Mouse (Mus musculus) mature B cell (primary cell): Measurements from ENCODE around the gene Nemp2.

Experiments used
- in situ Hi-C: fragments of 300-500 bp; cut with MboI; formaldehyde crosslinking; loops from 2 replicates; pipeline ENCODE4 v1.14.3; 2019

Nemp2 gene

GRCm38 (mm10) chr1:52630248-52630936 is at the start of gene Nemp2:
Nemp2 (plus strand) TSS chr1:52630703.
- in situ Hi-C loops, result loop anchor here (25.0 kb wide), 1 partner anchor 207 kb away; the partner anchor contains the start of gene Hibch

GRCm38 (mm10) chr1:52581744-52582143 is 48.8 kb upstream of the Nemp2 start:
- in situ Hi-C loops, result no loop called here

GRCm38 (mm10) chr1:52582866-52583265 is 47.6 kb upstream of the Nemp2 start:
- in situ Hi-C loops, result no loop called here

GRCm38 (mm10) chr1:52596982-52597646 is 33.4 kb upstream of the Nemp2 start:
- in situ Hi-C loops, result no loop called here

- in situ Hi-C loops, result no loop called here
These were observed 32.7 kb upstream of the Nemp2 start for GRCm38 (mm10) chr1:52597761-52598160.

- in situ Hi-C loops, result no loop called here
These were observed 32.1 kb upstream of the Nemp2 start for GRCm38 (mm10) chr1:52598361-52598760.

- in situ Hi-C loops, result no loop called here
These were observed 29.0 kb upstream of the Nemp2 start for GRCm38 (mm10) chr1:52601496-52601895.

GRCm38 (mm10) chr1:52607700-52608099 is 22.8 kb upstream of the Nemp2 start:
- in situ Hi-C loops, result no loop called here

GRCm38 (mm10) chr1:52608486-52608885 is 22.0 kb upstream of the Nemp2 start:
- in situ Hi-C loops, result no loop called here

GRCm38 (mm10) chr1:52618217-52618616 is 12.3 kb upstream of the Nemp2 start:
- in situ Hi-C loops, result no loop called here

- in situ Hi-C loops, result no loop called here
These were observed 10.1 kb upstream of the Nemp2 start for GRCm38 (mm10) chr1:52620442-52620841.

GRCm38 (mm10) chr1:52630937-52631299 is 415 bp downstream of the Nemp2 start:
- in situ Hi-C loops, result loop anchor here (25.0 kb wide), 1 partner anchor 206 kb away; the partner anchor contains the start of gene Hibch

- in situ Hi-C loops, result loop anchor here (25.0 kb wide), 1 partner anchor 206 kb away; the partner anchor contains the start of gene Hibch
These were observed 1.1 kb downstream of the Nemp2 start for GRCm38 (mm10) chr1:52631570-52631969.

- in situ Hi-C loops, result loop anchor here (25.0 kb wide), 1 partner anchor 203 kb away; the partner anchor contains the start of gene Hibch
These were observed 3.7 kb downstream of the Nemp2 start for GRCm38 (mm10) chr1:52634251-52634650.

- in situ Hi-C loops, result loop anchor here (25.0 kb wide), 1 partner anchor 201 kb away; the partner anchor contains the start of gene Hibch
These were observed 5.4 kb downstream of the Nemp2 start for GRCm38 (mm10) chr1:52635932-52636331.

GRCm38 (mm10) chr1:52638101-52638500 is 7.6 kb downstream of the Nemp2 start:
- in situ Hi-C loops, result loop anchor here (25.0 kb wide), 1 partner anchor 199 kb away; the partner anchor contains the start of gene Hibch

- in situ Hi-C loops, result loop anchor here (25.0 kb wide), 1 partner anchor 198 kb away; the partner anchor contains the start of gene Hibch
These were observed 8.6 kb downstream of the Nemp2 start for GRCm38 (mm10) chr1:52639090-52639489.

GRCm38 (mm10) chr1:52640266-52640665 is 9.8 kb downstream of the Nemp2 start:
- in situ Hi-C loops, result loop anchor here (10.0 to 25.0 kb wide), 2 partner anchors 115 to 197 kb away; partner anchors contain the start of gene Hibch

- in situ Hi-C loops, result loop anchor here (10.0 to 25.0 kb wide), 2 partner anchors 114 to 197 kb away; partner anchors contain the start of gene Hibch
These were observed 10.2 kb downstream of the Nemp2 start for GRCm38 (mm10) chr1:52640736-52641135.

GRCm38 (mm10) chr1:52648153-52649027 is 17.9 kb downstream of the Nemp2 start:
- in situ Hi-C loops, result loop anchor here (10.0 to 25.0 kb wide), 2 partner anchors 106 to 189 kb away; partner anchors contain the start of gene Hibch

GRCm38 (mm10) chr1:52650066-52650465 is 19.6 kb downstream of the Nemp2 start:
- in situ Hi-C loops, result no loop called here
